Mouse (Mus musculus): ENCODE measurements at regions not wholly inside any gene's neighbourhood (a gene's known extent, or its start where the extent isn't known, plus 50 kb on each side); places are given as distances from the start of the nearest gene placed in this dataset.

DNA sequence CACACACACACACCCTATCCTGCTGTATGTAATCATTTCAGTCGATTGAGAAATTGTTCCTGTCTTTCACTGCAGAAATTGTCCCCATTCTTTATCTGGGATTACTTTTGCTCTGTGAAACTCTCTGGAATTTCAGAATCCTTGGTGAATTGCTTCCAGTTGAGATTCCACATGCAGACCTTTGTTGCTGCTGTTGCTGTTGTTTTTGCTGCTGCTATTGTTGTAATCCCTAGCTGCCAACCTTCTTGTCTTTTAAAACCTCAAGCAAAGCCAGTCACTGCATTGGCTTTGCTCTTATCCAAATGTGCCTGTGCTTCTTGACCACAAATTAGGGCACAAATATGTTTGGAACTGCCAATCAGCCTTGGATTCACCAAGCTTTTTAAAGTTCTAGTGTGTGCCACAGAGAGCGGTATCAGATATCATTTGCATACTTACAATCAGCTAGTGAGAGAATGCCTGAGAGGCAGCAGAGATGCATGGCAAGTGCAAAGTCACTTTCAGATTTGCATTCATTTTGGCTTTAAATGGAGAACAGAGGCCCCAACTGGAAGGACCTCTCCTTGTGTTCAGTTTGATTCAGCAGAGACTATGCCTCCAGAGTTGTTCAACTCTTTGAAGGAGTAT lies 1187.0 kb upstream of the Map3k7 start:
- H3K27me3 ChIP-seq (replicated peaks) = no peaks in the 10 kb centered on the region
- no peaks in the 10 kb centered on the region for H3K4me1 ChIP-seq
- no peak overlapping the region for H3K27ac ChIP-seq
- no peak overlapping the region for H3K4me3 ChIP-seq
- H3K4me2 ChIP-seq (replicated peaks) = no peak overlapping the region
- 85% methylated on average over 2 of the region's 2 CpGs for WGBS
- no peaks in the 10 kb centered on the region for H3K9me3 ChIP-seq
- no peak for ATAC-seq (ENCODE audit: low FRiP score, low read depth)
- H3K36me3 ChIP-seq = no peaks in the 10 kb centered on the region
- H3K9ac ChIP-seq = no peak overlapping the region

DNA sequence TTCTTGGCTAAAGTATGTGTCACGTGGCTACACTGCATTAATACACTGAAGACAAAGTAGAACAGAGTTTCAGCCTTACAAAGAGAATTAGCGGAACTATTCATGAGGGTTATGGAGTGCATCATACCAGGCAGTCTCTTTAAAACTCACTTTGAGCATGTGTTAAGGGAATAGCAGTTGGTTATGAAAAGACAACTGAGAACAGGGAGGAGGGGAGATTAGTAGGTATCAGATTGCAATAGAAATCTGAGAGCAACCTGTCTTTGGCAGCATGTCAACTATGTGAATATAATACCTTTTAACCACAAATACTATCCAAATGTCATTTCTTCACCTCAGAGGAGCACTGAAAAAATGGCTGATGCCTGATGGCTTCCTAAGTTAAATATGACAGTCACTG lies 1182.2 kb upstream of the Map3k7 start:
- Histone ChIP-seq H3K4me3 (no peak overlapping the region), H3K4me1 (no peaks in the 10 kb centered on the region), H3K27ac (no peak overlapping the region), H3K27me3 (replicated peaks) (no peaks in the 10 kb centered on the region), H3K9me3 (no peaks in the 10 kb centered on the region), H3K9ac (no peak overlapping the region), H3K4me2 (replicated peaks) (no peak overlapping the region), H3K36me3 (no peaks in the 10 kb centered on the region)
- no peak for ATAC-seq (ENCODE audit: low FRiP score, low read depth)
- 77% methylated on average over 2 of the region's 2 CpGs for WGBS

DNA sequence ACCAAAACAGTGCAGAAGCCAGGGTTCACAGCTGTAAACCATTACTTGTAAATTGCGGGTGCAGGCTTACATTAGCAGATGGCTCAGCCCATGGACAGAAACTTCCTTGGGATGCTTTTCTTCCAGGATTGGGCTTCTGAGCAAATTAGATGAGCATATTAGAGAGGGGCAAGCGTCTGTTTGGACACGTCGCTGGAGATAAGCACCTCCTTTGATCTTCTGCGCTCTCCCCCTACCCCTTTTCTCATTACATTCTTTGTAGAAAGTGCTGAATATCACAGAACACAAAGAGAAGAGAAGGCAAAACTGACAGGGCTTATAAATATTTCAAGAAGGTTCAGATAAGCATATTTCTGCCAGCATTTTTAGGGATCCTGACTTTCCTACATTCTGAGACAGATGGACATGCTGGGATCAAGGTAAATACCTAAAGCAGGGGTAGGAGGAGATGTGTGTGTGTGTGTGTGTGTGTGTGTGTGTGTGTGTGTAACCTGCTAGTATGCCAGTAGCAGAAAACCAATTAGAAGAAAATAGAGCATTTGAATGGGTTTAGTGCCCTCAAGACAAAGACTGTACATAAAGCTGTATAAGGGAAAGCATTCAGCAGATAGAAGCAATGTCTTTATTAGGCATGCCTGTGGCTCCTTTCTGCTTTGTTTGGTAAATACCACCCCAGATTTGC lies 1173.8 kb upstream of the Map3k7 start:
- Histone ChIP-seq H3K4me2 (replicated peaks) (no peak overlapping the region), H3K4me3 (no peak overlapping the region), H3K27ac (no peak overlapping the region), H3K9me3 (no peaks in the 10 kb centered on the region), H3K4me1 (no peaks in the 10 kb centered on the region), H3K36me3 (no peaks in the 10 kb centered on the region), H3K27me3 (replicated peaks) (no peaks in the 10 kb centered on the region), H3K9ac (no peak overlapping the region)
- ATAC-seq (ENCODE audit: low FRiP score, low read depth) = 0 out of 2 replicates have a peak, but pooled peaks have one; percentile 17
- 48% methylated on average over 5 of the region's 5 CpGs for WGBS

DNA sequence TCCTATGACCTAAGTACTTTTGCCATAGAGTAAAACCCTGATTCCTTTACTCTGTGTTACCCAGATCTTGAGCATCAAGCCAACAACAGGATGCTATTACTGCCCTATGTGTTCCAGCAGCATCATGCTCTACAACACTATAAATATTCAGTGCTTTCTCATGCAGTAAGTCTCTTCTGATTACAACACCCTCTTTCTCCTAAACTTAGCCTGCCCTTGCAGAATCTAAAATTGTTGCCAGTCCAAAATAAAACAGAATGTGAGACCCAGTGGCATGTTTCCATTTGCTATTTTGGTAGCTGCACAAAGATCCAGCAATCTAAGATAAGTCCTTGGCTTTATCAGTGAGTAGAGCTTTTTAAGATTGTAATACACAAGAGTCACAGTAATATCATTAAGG lies 1154.1 kb upstream of the Map3k7 start:
- ATAC-seq (ENCODE audit: low FRiP score, low read depth) = no peak
- Histone ChIP-seq H3K4me1 (no peaks in the 10 kb centered on the region), H3K27ac (no peak overlapping the region), H3K9ac (no peak overlapping the region), H3K36me3 (no peaks in the 10 kb centered on the region), H3K9me3 (no peaks in the 10 kb centered on the region), H3K27me3 (replicated peaks) (no peaks in the 10 kb centered on the region), H3K4me3 (no peak overlapping the region), H3K4me2 (replicated peaks) (no peak overlapping the region)

DNA sequence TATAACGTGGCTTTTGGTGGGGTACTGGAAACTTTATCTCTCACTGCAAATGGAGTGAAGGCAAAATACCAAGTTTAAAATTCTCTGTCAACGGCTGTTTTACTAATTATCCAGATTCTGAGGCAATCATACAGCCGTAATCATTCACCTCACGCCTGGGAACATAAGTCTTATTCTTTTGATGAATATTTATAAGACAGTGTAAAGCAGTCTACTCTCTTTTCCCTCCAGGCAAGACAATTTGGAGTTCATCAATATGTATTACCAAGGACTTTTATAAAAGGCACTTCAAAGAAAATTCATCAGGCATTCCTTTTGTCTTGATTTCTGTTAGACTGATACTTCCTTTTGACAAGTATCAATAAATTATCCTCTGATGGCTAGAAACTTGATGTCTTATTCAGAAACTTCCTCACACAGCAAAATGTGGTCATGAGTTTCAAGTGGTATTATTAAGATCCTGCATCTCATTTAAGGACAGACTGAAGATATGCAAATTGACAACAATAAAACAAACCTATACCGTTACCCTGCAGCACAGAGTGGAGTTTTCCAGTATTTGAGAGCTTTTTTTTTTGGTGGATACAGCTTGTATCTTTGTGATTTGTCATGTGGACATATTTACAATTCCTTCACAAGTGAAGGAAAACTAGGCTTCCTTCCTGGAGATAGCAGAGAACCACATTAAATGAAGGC lies 1108.4 kb upstream of the Map3k7 start:
- no peak overlapping the region for H3K4me3 ChIP-seq
- no peaks in the 10 kb centered on the region for H3K4me1 ChIP-seq
- H3K36me3 ChIP-seq = no peaks in the 10 kb centered on the region
- no peak overlapping the region for H3K9ac ChIP-seq
- WGBS = 28% methylated on average over 5 of the region's 5 CpGs
- ATAC-seq (ENCODE audit: low FRiP score, low read depth) = peak; percentile 58; the same call in 1 of the 2 replicates
- no peak overlapping the region for H3K27ac ChIP-seq
- H3K9me3 ChIP-seq = no peaks in the 10 kb centered on the region
- H3K4me2 ChIP-seq (replicated peaks) = no peak overlapping the region
- no peaks in the 10 kb centered on the region for H3K27me3 ChIP-seq (replicated peaks)

DNA sequence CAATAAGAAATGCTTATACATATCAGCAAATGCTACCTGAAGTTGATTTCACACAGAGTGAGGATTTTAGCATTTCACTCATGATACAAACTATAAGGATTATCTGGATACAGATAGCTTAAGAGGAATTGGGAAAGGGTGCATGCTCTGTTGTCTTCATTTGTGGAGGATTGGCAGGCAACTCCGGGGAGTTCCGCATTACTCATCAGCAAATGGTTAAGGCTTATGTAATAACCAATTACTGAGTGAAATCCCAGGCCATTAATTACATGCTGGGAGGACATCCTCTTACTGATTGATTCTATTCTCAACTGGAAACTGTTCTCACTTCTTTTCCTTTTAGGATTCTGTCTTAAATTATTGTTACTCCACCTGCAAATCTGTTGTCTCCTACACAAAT lies 1058.9 kb upstream of the Map3k7 start:
- no peak overlapping the region for H3K27ac ChIP-seq
- no peak overlapping the region for H3K9ac ChIP-seq
- no peak for ATAC-seq (ENCODE audit: low FRiP score, low read depth)
- H3K36me3 ChIP-seq = no peaks in the 10 kb centered on the region
- H3K4me3 ChIP-seq = no peak overlapping the region
- no peaks in the 10 kb centered on the region for H3K27me3 ChIP-seq (replicated peaks)
- whole genome bisulfite sequencing = 82% methylated on average over 2 of the region's 2 CpGs
- no peaks in the 10 kb centered on the region for H3K9me3 ChIP-seq
- H3K4me2 ChIP-seq (replicated peaks) = no peak overlapping the region
- no peaks in the 10 kb centered on the region for H3K4me1 ChIP-seq

DNA sequence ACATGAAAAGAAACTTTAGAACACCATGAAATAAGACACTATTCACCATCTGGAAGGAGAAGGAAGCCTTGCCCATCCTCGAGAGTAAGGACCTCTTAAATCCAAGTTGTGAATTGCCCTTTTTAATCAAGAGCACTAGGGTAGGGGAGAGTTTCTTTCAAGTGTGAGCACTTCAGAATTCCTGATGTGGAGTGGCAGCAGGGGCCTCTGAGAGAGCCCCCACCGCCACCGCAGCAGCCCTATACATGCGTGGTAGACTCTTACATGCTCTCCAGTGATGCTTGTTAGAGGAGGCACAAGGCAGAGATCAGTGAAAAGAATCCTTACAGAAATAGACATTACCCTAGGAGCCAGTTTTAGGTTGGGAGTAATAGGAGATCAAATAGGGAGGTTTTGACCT lies 1041.0 kb upstream of the Map3k7 start:
- H3K9ac ChIP-seq = no peak overlapping the region
- no peaks in the 10 kb centered on the region for H3K36me3 ChIP-seq
- H3K9me3 ChIP-seq = no peaks in the 10 kb centered on the region
- H3K4me1 ChIP-seq = no peaks in the 10 kb centered on the region
- 87% methylated on average over 4 of the region's 4 CpGs for WGBS
- ATAC-seq (ENCODE audit: low FRiP score, low read depth) = no peak
- no peak overlapping the region for H3K4me3 ChIP-seq
- no peak overlapping the region for H3K4me2 ChIP-seq (replicated peaks)
- H3K27me3 ChIP-seq (replicated peaks) = no peaks in the 10 kb centered on the region
- H3K27ac ChIP-seq = no peak overlapping the region

DNA sequence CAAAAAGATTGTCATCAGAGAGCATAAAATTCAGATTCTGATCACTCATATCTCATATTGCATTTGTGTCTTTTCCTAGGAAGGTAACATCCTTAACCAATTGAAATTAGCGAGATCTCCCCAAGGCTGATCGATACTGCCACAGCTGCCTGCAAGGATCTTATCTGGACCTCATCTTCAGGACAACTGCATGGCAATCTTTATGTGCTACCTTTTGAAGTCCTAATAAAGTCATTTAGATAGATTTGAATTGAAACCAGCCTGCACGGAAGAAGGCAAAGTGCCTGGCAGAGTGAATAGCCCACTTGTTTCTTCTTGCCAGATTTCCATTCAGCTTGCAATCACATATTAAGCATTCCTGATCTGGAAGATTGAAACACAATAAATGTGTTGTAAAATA lies 1031.5 kb upstream of the Map3k7 start:
- 71% methylated on average over 3 of the region's 3 CpGs for WGBS
- Histone ChIP-seq H3K9ac (no peak overlapping the region), H3K4me1 (no peaks in the 10 kb centered on the region), H3K9me3 (no peaks in the 10 kb centered on the region), H3K4me2 (replicated peaks) (no peak overlapping the region), H3K27me3 (replicated peaks) (no peaks in the 10 kb centered on the region), H3K27ac (no peak overlapping the region), H3K36me3 (no peaks in the 10 kb centered on the region), H3K4me3 (no peak overlapping the region)
- ATAC-seq (ENCODE audit: low FRiP score, low read depth) = no peak

DNA sequence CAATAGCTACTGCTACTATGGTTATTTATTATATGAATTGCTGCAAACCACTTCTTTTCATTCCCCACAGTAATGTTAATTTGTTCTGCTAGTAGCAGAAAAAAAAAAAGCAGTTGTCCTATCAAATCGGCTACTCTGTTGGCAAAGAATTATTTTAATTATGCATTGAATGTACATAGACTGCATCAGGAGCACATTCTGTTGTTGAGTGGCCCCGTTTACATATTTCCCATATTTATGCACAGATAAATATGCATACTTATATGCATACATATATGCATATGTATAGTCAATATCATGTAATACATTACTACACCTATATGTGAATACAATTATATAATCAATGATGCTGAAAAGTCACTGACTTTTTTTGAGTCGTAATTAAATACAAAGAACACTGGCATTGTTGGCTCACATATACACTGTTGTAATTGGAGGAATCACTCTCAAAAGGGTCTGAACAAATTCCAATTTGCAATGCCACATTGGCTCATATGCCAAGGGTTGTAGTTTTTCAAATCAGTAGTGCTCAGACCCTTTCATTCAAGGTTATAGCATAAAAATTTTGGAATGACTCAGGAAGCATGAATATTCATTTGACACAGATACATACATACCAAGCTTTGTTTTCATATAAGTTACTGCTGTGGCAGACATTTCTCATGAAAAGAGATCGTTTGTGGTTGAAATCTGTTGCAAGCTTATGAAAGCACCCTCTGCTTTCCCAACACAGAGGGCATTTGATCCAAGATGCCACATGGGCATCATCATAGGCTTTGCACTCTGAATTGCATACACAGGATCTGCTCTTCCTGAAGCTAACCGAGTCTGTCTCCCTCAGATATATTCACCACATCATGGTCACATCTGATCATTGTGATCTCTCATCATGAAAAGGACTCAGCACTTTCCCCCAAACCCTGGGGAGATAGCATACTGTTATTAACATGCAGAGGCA lies 1030.6 kb upstream of the Map3k7 start:
- no peaks in the 10 kb centered on the region for H3K4me1 ChIP-seq
- no peak overlapping the region for H3K9ac ChIP-seq
- H3K9me3 ChIP-seq = no peaks in the 10 kb centered on the region
- H3K4me3 ChIP-seq = no peak overlapping the region
- no peaks in the 10 kb centered on the region for H3K36me3 ChIP-seq
- 85% methylated on average over 5 of the region's 5 CpGs for WGBS
- no peaks in the 10 kb centered on the region for H3K27me3 ChIP-seq (replicated peaks)
- no peak overlapping the region for H3K4me2 ChIP-seq (replicated peaks)
- no peak overlapping the region for H3K27ac ChIP-seq
- ATAC-seq (ENCODE audit: low FRiP score, low read depth) = no peak

DNA sequence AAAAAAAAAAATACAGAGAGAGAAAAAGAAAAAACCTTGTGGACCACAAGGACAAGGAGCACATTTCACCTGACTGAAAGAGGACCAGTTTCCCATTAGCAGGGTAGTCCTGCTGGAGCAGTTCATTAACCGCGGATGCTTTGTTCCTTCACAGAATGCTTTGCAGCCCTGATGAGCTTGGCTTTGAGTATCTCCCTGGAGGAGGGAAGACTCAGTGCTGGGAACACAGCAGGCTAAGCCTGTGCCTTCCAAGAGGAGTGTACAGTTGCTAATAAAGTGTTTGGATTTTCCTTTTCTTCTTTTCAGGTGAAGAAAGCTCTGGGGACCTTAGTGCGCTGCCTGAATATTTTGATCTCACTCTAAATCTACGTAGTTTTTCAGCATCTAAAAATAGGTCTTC lies 980.3 kb upstream of the Map3k7 start:
- no peak overlapping the region for H3K9ac ChIP-seq
- 80% methylated on average over 4 of the region's 4 CpGs for WGBS
- no peak for ATAC-seq (ENCODE audit: low FRiP score, low read depth)

DNA sequence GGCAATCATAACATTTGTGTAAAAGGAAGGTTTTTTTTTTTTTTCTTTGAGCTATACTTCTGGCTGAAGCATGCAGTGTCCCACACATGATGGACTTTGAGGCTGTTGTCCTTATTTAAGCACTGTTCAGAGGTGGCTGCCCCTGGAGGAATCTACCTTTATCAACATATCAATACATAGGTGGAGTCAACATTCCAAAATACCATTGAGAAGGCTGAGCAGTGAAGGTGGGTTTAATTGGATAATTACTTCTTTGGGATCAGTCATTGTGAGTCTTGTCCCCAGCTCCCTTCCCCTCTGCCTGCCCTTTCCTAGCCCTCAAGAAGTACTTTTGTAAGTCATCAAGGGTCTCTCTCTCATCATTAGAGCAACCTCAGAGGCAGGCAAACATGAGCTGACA lies 951.9 kb upstream of the Map3k7 start:
- H3K4me2 ChIP-seq (replicated peaks) = no peak overlapping the region
- H3K4me3 ChIP-seq = no peak overlapping the region
- H3K9ac ChIP-seq = no peak overlapping the region

More for the DNA sequence above, 980.3 kb upstream of the Map3k7 start:
- no peaks in the 10 kb centered on the region for H3K9me3 ChIP-seq
- no peak overlapping the region for H3K27ac ChIP-seq
- no peaks in the 10 kb centered on the region for H3K4me1 ChIP-seq
- H3K36me3 ChIP-seq = no peaks in the 10 kb centered on the region
- H3K27me3 ChIP-seq (replicated peaks) = no peaks in the 10 kb centered on the region
- no peak overlapping the region for H3K4me2 ChIP-seq (replicated peaks)
- no peak overlapping the region for H3K4me3 ChIP-seq

DNA sequence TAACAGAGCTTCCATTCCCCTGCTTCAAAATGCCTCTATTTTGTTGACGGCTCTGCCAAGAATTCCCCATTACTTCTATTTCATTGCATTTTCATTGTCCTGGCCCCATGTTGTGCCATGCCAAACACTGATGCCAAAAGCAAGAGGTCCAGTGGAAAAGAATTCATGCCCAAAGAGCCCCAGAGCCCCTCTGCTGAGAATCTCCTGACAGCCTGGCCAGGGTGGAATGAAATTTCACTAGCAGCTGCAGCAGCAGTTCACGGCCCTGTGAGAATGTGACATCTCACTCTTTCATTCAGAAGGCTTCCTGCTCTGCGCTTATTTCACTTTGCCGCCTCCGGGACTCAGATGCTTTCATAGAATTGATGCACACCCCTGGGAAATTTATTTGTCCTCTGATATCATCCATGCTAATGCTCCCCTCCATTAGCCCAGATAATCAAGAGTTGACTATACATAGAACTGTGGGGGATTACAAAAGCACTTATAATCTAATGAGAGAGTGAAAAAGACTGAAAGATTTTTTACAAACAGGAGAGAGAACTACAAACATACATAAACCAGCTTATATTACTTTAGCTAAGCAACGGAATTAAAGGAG lies 911.7 kb upstream of the Map3k7 start:
- 42% methylated on average over 6 of the region's 6 CpGs for WGBS
- Histone ChIP-seq H3K9me3 (no peaks in the 10 kb centered on the region), H3K4me1 (peaks cover 5% of the 10 kb centered on the region), H3K27me3 (replicated peaks) (no peaks in the 10 kb centered on the region), H3K4me3 (no peak overlapping the region), H3K36me3 (no peaks in the 10 kb centered on the region), H3K4me2 (replicated peaks) (no peak overlapping the region), H3K27ac (no peak overlapping the region; the same call in 1 of the 2 replicates), H3K9ac (no peak overlapping the region)
- ATAC-seq (ENCODE audit: low FRiP score, low read depth) = peak; percentile 64

More for the DNA sequence above, 951.9 kb upstream of the Map3k7 start:
- Histone ChIP-seq H3K36me3 (no peaks in the 10 kb centered on the region), H3K4me1 (no peaks in the 10 kb centered on the region), H3K9me3 (no peaks in the 10 kb centered on the region), H3K27me3 (replicated peaks) (no peaks in the 10 kb centered on the region), H3K27ac (no peak overlapping the region)
- ATAC-seq (ENCODE audit: low FRiP score, low read depth) = no peak
